Comparison of ENCODE assay signal across 11 mouse cellular contexts in genomic region chr17:45610144-45610866, GRCm38 (mm10). TPM values are rescaled to one million over a fixed set of nuclear protein-coding genes. Genes with fewer than 3 reads are reported as not detected.
DNase-seq lines count a peak whose midpoint lies in the region; ATAC-seq lines count a peak whose summit lies in the region.
"Had no signal": no experiment of that assay in that cellular context is flagged by ENCODE, and none has a peak within 500 bp of the region (broad histone marks: within the 10 kb centered on the region; RNA-seq: fewer than 3 reads in every experiment).

No protein-coding gene starts in this region.

- DNase-seq in kidney, adult 18-20 months: no peak
- peak; percentile 45 for DNase-seq in heart, postnatal 4 days
- DNase-seq in lung, postnatal 4 days: peak; percentile 47 to 49
- DNase-seq in left cerebral cortex, adult 11 months (ENCODE audit: low spot score): no peak
- no peak for DNase-seq in thymus, postnatal 10 days (ENCODE audit: low spot score in 2 of 2)
- no peak for DNase-seq in cerebellum, postnatal 25 days

- no peak overlapping the region for H3K9ac ChIP-seq in kidney, embryonic 15.5 days

- no peaks in the 10 kb centered on the region for H3K36me3 ChIP-seq in kidney, embryonic 15.5 days

- peak overlapping the region; percentile 54; the same call in 1 of the 2 replicates for H3K27ac ChIP-seq in kidney, embryonic 15.5 days
- peak overlapping the region; percentile 13; the same call in 1 of the 2 replicates for H3K27ac ChIP-seq in brown adipose tissue, adult 24 weeks (replicated peaks; ENCODE audit: low read depth, low read length)

- H3K4me2 ChIP-seq in kidney, embryonic 15.5 days: no peak overlapping the region

- H3K4me3 ChIP-seq in kidney, embryonic 15.5 days (replicated peaks): no peak overlapping the region
- H3K4me3 ChIP-seq in brown adipose tissue, adult 24 weeks (ENCODE audit: insufficient read depth, low read depth, low read length): no peak overlapping the region

- 39% methylated on average over 5 of the region's 5 CpGs for WGBS in kidney, embryonic 15.5 days

- H3K4me1 ChIP-seq in kidney, embryonic 15.5 days: peaks cover 8% of the 10 kb centered on the region
- H3K4me1 ChIP-seq in brown adipose tissue, adult 24 weeks (ENCODE audit: control insufficient read depth, insufficient read depth, insufficient read length, low read length): peaks cover 3% of the 10 kb centered on the region; the same call in 1 of the 2 replicates

- no peak for ATAC-seq in kidney, embryonic 15.5 days (replicated peaks; ENCODE audit: low FRiP score)
- ATAC-seq: Patski had no signal

- no peaks in the 10 kb centered on the region for H3K27me3 ChIP-seq in kidney, embryonic 15.5 days
- H3K27me3 ChIP-seq: Patski had no signal

- no peaks in the 10 kb centered on the region for H3K9me3 ChIP-seq in kidney, embryonic 15.5 days (replicated peaks)

RNA-seq across cellular contexts. Expression of gene Mymx, which starts 8.4 kb away (rescaled TPM):
- 5.7 and 6.3 TPM in 2 replicates for polyA plus RNA-seq in kidney, embryonic 15.5 days (2015; fragmentation: Nextera tagmentation; extraction: Ambion mirVana)
- polyA plus RNA-seq in brown adipose tissue, adult 24 weeks (2012; ENCODE audit: insufficient read depth, insufficient read length, missing spikeins): not detected in 2 replicates
- total RNA-seq in heart, postnatal 4 days (2021): not detected
- polyA plus RNA-seq: cortical plate, adult 2 months; intestine, embryonic 14.5 days; Patski had no signal

RNA-seq across cellular contexts. Expression of gene Slc29a1, which starts 10.9 kb away (rescaled TPM):
- 100 and 102 TPM in 2 replicates for polyA plus RNA-seq in kidney, embryonic 15.5 days (2015; fragmentation: Nextera tagmentation; extraction: Ambion mirVana)
- 32.8 and 56.5 TPM in 2 replicates for polyA plus RNA-seq in brown adipose tissue, adult 24 weeks (2012; ENCODE audit: insufficient read depth, insufficient read length, missing spikeins)
- total RNA-seq in heart, postnatal 4 days (2021): 10 to 100 TPM; 77.9 to 96.2 TPM

RNA-seq across cellular contexts. Expression of gene Hsp90ab1, which starts 37.2 kb away (rescaled TPM):
- polyA plus RNA-seq in kidney, embryonic 15.5 days (2015; fragmentation: Nextera tagmentation; extraction: Ambion mirVana): 1,881 and 1,940 TPM in 2 replicates
- 869 and 998 TPM in 2 replicates for polyA plus RNA-seq in brown adipose tissue, adult 24 weeks (2012; ENCODE audit: insufficient read depth, insufficient read length, missing spikeins)
- total RNA-seq in heart, postnatal 4 days (2021): 1,000 to 10,000 TPM; 1,093 to 1,133 TPM

RNA-seq across cellular contexts. Expression of gene Slc35b2, which starts 46.6 kb away (rescaled TPM):
- polyA plus RNA-seq in kidney, embryonic 15.5 days (2015; fragmentation: Nextera tagmentation; extraction: Ambion mirVana): 142 TPM in 2 replicates
- polyA plus RNA-seq in brown adipose tissue, adult 24 weeks (2012; ENCODE audit: insufficient read depth, insufficient read length, missing spikeins): 17.0 and 36.4 TPM in 2 replicates
- 10 to 100 TPM; 37.3 to 39.2 TPM for total RNA-seq in heart, postnatal 4 days (2021)

RNA-seq across cellular contexts. Expression of gene Capn11, which starts 48.8 kb away (rescaled TPM):
- polyA plus RNA-seq in kidney, embryonic 15.5 days (2015; fragmentation: Nextera tagmentation; extraction: Ambion mirVana): 0.57 and 0.87 TPM in 2 replicates
- not detected in 2 replicates for polyA plus RNA-seq in brown adipose tissue, adult 24 weeks (2012; ENCODE audit: insufficient read depth, insufficient read length, missing spikeins)
- 1 to 10 TPM in 1 of 2 experiments, not detected in 1; 1.3 TPM for total RNA-seq in heart, postnatal 4 days (2021)
- polyA plus RNA-seq: intestine, embryonic 14.5 days; Patski had no signal

Comparison
In these comparisons a context has a peak if more than half of its experiments do, and no peak if none do; other contexts are left out.
1. DNase-seq: peak in heart, postnatal 4 days (single experiment) and lung, postnatal 4 days (2 of 2); none in kidney, adult 18-20 months (single experiment), left cerebral cortex, adult 11 months (single experiment), thymus, postnatal 10 days (0 of 2) and cerebellum, postnatal 25 days (0 of 2).